Mouse (Mus musculus) testis, adult 2 months (tissue): ENCODE measurements around the gene R3hdm4.

Experiments used
- CTCF ChIP-seq: fragments of 200-500 bp; IDR thresholded peaks from 2 replicates; pipeline ENCODE4 v1.5.1; 2012; ENCODE audit warnings: low read depth, mild to moderate bottlenecking, inconsistent platforms, low read length, moderate library complexity; ENCODE audit not compliant: control insufficient read depth, insufficient read depth, insufficient replicate concordance
- POLR2A ChIP-seq: fragments of 200-500 bp; IDR thresholded peaks from 2 replicates; pipeline ENCODE4 v1.6.1; 2012; ENCODE audit warnings: low read depth, mild to moderate bottlenecking, inconsistent platforms, low read length, moderate library complexity; ENCODE audit not compliant: control insufficient read depth

DNA sequence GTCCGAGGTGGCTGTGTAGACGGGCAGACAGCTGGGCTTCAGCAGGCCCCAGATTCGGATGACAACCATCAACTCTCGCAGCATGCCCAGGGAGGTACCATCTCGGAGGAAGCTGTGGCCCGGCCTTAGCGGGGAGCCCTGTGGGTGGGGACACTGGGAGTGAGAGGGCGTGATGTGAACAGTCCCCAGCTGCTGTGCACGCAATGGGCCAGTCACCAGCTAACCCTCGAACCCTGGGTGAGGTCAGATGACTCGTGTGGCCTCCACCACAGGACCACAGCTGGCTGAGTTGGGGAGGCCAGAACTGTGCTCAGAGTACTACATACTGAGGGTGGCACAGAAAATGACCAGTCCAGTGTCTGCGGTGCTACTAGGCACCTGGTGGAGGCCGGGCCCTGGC lies 24.2 kb downstream of the R3hdm4 start:
- TF ChIP-seq CTCF (no peak), POLR2A (no peak)
